Mouse (Mus musculus) cerebellum, postnatal 4 days (tissue): ENCODE measurements around the gene Cerkl.

Experiments used
- DNase-seq, 2 experiments: peaks; one replicate each; pipeline ENCODE4 v3.0.0; 2022; ENCODE audit warnings: low spot score in 2 of 2, mixed read lengths in 1 of 2

The Cerkl gene

GRCm38 (mm10) chr2:79316182-79316880 is 140.3 kb downstream of the Cerkl start:
- peak in 1 of 2 experiments; percentile 21 for DNase-seq

DNA sequence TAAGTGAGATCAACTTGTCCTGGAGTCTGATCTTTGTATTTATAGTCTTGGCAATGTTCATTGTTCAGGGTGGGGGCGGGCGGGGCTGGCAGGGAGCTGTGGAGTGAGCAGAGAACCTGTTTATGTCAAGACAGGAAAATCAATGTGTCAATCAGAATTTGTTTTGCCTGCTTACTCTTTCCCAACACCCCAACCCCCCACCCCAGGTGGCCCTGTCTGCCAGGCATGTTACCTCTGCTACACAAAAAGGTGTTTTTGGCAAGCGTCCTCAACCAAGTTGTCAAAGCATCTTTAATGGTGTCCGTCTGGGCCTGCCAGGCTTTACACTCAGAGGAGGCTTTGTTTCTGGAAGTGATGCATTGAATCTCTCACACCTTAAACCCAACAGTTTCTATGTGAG is 141.5 kb downstream of the Cerkl start:
- no peak for DNase-seq

DNA sequence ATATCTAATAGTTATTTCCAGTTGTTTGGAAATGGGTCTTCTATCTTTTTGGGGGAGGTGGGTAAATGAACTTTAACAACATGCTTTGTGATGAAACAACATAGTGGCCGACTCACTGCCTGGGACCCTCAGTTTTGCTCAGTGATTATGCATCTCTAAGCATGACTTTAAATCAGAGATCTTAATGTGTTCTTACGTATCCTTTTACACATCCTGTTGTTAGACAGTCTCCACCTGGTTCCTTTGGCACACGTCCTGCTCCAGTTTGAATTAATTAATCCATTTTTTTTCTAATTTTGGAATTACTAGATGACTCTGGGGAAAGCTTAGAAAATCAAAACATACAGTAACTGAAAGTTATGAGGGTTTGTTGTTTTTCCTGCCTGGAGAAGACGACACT is 144.1 kb downstream of the Cerkl start:
- no peak for DNase-seq

GRCm38 (mm10) chr2:79309454-79310118 is 147.0 kb downstream of the Cerkl start:
- DNase-seq = peak in 1 of 2 experiments; percentile 45

DNA sequence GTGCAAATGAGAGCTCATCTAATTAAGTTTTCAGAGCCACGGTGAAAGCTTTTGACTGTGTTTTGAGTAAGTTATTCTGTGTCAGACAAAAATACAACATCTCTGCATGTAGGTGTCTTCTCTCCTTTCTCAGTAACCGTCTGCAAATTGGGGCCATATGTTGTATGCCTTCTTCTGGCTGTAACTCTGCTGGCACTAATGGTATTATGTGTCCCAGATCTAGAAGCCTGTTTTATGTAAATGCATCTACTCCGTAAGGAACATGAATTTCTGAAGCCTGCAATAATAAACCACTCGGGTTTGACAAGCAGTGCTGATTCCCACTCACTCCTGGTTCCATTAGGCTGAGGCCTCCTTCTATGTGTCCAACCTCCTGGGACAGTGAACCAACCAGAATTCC is 149.0 kb downstream of the Cerkl start:
- DNase-seq = no peak

- DNase-seq = no peak
Measured at GRCm38 (mm10) chr2:79302398-79302797, 154.2 kb downstream of the Cerkl start.

DNA sequence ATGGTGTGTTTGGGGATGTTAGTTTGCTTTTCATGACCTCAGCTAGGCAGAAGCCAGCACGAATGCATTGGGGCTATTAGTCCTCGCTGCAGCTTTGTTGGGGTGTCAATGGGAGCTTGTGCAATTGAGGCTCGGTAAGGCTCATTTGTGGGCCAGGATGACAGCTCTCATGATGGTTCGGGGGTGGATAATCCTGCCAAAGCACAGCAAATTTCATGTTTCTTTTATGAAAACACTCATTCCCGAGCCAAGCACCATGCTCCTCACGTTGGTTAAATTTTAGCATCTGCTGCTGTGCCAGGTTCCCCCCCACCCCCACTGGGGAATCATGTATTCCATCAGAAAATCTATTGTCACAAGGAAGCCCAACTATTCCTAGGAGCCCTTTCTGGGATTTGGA is 164.2 kb downstream of the Cerkl start:
- no peak for DNase-seq

GRCm38 (mm10) chr2:79291922-79292321 is 164.7 kb downstream of the Cerkl start:
- DNase-seq = no peak

DNA sequence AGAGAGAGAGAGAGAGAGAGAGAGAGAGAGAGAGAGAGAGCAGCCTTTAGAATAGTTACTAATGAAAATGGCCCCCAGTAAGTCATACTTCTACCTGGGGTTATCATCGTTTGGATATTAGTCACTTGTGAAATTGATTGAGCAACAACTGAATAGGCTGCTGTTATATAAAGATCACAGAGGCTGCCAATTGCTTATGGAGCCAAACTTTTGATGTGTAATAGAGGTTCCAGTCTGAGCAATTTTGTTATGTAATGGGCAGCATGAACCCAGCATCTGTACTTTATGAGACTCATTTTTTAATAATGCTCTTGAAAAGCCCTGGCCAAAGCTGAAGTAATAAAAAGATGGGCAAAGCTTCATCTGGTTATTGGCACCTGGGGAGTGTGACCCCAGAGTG is 166.4 kb downstream of the Cerkl start:
- no peak for DNase-seq

DNA sequence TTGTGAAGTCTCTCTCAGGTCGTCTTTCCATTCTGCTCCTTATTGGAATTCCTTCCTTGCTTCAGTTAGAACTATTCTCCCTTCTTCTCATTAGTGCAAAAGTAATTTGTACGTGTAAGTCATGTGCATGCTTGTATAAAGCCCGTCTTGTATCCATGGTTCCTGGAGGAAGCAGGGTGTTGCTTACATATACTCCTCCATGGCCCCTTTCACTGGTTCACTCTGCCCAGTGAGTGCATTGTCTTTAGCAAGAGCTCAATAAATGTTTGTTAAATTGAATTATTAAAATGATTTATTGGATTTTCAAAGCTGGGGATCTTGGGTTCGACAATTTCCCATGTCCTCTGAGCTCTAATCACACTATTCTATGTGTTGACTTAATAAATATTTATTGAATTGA is 172.4 kb downstream of the Cerkl start:
- no peak for DNase-seq
